Mouse (Mus musculus): ENCODE data around the gene Wdr43. TPM values are rescaled to one million over a fixed set of nuclear protein-coding genes. Genes with fewer than 3 reads are reported as not detected.
A peak's percentile ranks its signal among the peaks of the same experiment; 100 is the strongest.

The Wdr43 gene
- total RNA-seq, 4 experiments from 2014 or later, result 25.9 to 32.1 (median 29.2) TPM

DNA sequence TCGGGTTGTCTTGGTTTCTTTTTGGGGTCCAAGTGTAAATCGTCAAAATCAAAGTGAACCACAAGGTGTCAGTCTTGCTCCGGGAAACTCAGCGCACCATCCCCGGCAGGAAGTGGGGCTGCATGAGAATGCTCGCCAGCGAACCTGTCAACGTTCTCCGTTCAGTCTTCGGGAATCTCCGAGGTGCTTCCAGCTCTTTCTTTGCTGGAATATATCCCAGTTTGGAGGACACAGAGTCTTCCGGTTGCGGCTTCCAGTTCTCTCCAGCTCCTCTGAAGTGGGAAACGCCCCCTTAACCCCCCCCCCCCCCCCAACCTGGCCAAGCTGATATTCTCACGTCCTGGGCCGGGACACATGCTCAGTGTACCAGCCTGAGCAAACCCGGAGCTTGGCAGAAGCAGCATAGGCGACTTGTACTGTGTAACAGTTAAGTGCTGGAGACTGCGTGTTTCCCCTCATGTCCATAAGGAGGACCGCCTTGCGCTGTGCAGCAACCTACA lies 47.1 kb downstream of the Wdr43 start:
- DNase-seq (ENCODE audit: low spot score in 2 of 2), result peak; percentile 39 to 57

- no peak for DNase-seq (ENCODE audit: low spot score in 2 of 2)
Observed at GRCm38 (mm10) chr17:71663491-71663890, 47.8 kb downstream of the Wdr43 start.

DNA sequence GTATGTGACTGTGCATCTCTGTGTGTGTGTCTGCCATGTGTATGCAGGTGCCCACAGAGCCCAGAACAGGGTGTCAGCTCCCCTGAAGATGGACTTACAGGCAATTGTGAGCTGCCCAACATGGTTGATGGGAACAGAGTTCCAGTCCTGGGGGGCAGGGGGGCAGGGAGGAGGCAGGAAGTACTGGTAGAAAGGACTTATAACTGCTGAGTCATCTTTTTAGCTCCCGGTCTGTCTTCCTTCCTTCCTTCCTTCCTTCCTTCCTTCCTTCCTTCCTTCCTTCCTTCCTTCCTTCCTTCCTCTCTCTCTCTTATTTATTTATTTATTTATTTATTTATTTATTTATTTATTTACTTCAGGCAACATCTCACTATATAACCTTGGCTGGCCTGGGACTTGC lies 48.5 kb downstream of the Wdr43 start:
- no peak for DNase-seq (ENCODE audit: low spot score in 2 of 2)

GRCm38 (mm10) chr17:71665201-71665600 lies 49.5 kb downstream of the Wdr43 start:
- no peak for DNase-seq (ENCODE audit: low spot score in 2 of 2)

DNA sequence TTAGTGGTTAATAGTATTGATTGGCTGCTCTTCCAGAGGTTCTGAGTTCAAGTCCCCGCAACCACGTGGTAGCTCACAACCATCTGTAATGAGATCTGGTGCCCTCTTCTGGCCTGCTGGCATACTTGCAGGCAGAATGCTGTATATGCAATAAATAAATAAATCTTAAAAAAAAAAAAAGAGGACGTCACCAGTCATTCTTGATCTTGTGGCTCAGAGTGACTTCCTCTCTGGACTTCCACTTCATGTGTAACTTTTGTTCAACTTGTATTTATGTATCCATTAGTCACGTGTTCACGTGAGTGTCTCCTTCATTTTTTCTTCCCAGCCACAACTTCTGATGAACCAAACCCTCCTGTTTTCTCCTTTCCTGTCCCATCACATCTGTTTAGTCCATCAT lies 53.8 kb downstream of the Wdr43 start:
- no peak for DNase-seq (ENCODE audit: low spot score in 2 of 2)

DNA sequence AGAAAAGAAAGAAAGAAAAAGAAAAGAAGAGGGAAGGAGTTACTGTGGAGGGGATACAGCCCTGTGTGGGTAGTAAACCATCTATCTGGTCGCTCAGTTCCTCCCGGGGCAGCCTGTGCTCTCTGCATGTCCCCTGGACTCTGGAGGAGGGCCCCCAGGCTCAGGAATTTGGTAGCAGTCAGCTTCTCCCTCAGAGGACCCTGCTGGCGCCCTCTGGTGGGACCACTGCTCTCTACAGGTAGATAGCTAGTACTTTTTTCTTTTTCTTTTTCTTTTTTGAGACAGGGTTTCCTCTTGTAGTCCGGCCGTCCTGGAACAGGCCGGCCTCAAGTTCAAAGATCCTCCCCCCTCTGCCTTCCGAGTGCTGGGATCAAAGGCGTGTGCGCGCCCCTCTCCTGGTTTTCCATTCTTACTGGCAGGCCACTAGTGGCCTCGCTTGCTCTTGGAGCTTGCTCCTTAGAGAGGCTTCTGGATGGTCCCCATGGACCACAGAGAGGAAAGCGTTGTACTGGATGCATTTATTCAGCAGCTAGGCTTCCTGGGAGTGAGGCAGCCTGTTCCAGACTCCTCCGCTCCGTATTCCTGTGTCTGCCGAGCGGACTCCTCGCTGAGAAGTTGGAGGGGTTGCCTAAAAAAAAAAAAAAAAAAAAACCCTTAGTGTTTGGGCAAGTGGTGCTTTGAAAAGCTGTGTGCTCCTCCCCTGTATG lies 56.3 kb downstream of the Wdr43 start:
- no peak for DNase-seq (ENCODE audit: low spot score in 2 of 2)

DNA sequence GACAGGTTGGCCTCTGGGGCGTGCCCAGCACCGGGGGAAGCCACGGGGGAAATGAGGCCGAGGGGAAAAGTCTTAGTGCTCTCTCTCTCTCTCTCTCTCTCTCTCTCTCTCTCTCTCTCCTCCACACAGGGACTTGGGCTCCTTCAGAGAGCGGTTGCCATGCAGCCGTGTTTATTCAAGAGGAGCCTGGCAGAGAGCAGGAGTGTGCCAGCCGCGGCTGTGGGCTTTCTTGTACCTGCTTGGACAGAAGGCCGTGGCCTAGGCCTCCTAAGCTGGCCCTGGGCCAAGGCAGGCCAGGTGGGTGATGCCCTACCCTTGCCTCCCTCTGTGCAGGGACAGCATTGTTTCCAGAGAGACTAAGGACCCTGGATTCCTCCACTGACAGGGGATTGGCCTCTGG lies 57.4 kb downstream of the Wdr43 start, which contains the start of gene Togaram2:
Gene Togaram2, plus strand, starts transcription at position 170 of the 400 bp plus-strand sequence.
- no peak for DNase-seq (ENCODE audit: low spot score in 2 of 2)

DNA sequence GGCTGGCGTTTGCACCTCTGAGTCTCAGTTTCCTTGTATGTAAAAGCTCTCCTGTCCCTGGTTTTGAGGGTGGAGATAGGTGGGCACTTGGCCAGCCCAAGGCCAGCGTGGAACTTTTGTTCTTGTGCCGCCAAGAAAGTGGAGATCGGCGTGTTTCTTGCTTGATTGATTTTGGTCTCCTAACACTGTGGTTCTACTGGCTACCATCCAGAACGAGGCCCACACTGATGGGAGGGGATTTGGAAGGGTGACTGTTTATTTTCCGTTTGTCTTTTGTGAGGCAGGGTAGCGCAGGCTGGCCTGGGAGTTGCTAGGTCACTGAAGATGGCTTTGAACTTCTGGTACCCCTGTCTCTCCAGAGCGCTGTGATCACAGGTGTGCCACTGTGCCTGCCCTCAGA lies 58.2 kb downstream of the Wdr43 start:
- DNase-seq (ENCODE audit: low spot score in 2 of 2), result no peak

GRCm38 (mm10) chr17:71674886-71675285 lies 59.2 kb downstream of the Wdr43 start:
- no peak for DNase-seq (ENCODE audit: low spot score in 2 of 2)

DNA sequence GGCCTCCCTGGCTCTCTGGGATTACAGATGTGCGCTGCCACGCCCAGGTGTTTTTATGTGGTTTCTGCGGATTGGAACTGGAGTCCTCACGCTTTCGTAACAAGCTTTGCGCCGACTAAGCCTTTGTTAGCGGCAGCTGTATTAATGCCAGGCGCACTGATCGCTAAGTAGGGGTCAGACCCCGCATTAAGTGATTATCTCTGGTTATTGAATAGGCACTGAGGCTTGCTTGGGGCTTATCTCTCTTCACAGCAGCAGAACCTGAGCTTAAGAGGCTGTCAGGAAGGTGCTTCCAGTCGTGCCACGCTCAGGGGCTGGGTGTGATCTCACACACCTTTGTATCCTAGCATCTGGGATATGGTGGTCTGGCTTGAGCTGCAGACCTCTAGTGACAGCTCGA lies 66.0 kb downstream of the Wdr43 start:
- no peak for DNase-seq (ENCODE audit: low spot score in 2 of 2)

DNA sequence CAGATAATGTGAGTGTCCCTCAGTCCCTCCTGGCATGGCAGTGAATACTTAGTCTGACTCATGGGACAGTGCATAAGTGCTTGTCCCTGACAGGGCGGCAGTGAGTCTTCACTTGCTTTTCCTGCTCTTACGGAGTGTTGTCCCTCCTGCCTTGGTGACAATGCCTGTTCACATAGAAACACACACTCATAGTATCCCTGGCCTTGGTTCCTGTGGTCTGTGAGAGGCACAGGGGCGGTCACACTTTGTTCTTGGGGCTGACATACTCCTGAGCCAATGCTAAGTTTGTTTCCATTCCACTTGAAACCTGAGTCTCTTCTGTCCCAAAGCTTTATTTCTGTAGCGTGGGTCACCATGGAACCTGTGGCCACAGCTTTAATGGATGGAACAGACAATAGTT lies 66.7 kb downstream of the Wdr43 start:
- DNase-seq (ENCODE audit: low spot score in 2 of 2), result no peak

- no peak for DNase-seq (ENCODE audit: low spot score in 2 of 2)
Observed at GRCm38 (mm10) chr17:71683281-71683680, 67.6 kb downstream of the Wdr43 start.

DNA sequence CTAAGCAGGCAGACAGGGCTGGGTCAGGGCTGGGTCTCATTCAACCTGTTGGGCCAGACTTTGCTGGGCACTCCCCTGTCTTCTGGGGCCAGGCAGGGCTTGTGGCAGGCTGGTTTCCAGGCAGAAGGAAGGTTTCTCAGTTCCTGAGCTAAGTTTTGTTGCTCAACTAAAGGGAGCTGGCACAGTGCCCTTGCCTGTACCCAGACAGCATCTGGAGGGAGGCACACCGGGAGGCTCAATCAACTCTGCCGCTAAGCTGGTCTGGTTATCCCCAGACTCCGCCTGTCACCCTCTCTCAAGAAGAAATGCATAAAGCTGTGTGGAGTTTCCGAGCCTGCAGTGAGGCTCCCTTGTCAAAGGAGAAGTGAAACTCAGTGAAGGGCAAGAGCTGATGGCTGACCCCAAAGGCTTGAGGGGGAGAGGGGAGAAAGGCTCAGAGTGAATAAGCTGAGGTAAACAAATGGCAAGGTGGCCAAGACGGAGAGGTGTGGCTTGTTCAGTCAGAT lies 68.5 kb downstream of the Wdr43 start:
- no peak for DNase-seq (ENCODE audit: low spot score in 2 of 2)

DNA sequence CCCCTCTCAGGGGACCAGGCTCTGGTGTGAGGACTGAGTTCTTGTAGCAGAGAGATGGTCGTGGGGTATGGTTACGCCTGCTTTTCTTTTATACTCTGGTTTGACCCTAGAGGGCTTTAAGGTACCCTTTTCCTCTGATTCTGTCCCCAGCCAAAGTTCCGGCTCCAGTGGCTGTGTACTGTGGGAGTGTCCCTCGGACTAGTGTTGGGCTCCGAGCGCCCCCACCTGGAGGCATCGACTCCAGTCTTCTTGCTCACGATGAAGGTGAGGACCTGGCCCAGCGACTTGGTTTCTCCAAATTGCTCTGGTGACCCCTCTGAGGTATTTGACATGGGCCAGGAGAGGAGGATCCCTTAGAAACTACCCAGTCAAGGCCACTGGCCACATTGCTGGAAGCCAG lies 71.7 kb downstream of the Wdr43 start:
- no peak for DNase-seq (ENCODE audit: low spot score in 2 of 2)

DNA sequence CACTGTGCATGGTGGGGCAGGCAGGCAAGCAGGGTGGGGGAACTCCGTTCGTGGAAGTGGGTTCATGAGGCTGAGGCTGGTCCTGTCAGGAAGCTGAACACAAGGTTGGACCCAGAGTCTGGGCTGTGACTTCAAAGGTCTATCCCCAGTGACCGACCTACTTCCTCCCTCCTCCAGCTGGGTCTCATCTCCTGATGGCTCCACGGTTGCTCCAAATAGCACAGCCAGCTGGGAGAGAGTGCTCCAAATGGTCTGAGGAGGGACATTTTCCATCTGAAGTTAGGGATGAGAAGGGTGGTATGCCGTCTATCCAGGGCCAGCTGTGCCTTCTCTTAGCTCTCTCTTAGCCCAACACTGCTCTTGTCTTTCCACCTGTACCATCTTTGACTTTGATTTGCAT lies 74.2 kb downstream of the Wdr43 start:
- no peak for DNase-seq (ENCODE audit: low spot score in 2 of 2)

- peak in 1 of 2 experiments; percentile 64 for DNase-seq (ENCODE audit: low spot score in 2 of 2)
Observed at GRCm38 (mm10) chr17:71691361-71691875, 75.7 kb downstream of the Wdr43 start.

DNA sequence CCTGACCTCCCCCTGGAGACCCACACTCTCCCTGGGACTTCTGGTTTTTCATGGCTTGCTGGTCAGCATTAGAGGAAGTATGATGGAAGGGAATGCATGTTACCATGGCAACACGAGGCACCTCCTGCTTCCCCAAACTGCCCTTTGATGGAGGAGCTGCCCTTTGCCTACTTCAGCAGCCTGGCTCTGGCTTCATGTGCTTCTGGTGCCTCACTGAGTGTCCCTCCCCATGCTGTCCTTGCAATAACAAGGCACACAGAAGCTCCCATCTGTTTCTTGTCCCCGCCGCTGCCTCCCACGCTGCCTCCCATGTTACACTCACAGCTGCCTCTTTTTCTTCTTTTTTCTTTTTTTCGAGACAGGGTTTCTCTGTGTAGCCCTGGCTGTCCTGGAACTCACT lies 77.6 kb downstream of the Wdr43 start:
- DNase-seq (ENCODE audit: low spot score in 2 of 2), result peak in 1 of 2 experiments; percentile 74

- no peak for DNase-seq (ENCODE audit: low spot score in 2 of 2)
Observed at GRCm38 (mm10) chr17:71693780-71694179, 78.1 kb downstream of the Wdr43 start.

GRCm38 (mm10) chr17:71695151-71695550 lies 79.5 kb downstream of the Wdr43 start:
- no peak for DNase-seq (ENCODE audit: low spot score in 2 of 2)

DNA sequence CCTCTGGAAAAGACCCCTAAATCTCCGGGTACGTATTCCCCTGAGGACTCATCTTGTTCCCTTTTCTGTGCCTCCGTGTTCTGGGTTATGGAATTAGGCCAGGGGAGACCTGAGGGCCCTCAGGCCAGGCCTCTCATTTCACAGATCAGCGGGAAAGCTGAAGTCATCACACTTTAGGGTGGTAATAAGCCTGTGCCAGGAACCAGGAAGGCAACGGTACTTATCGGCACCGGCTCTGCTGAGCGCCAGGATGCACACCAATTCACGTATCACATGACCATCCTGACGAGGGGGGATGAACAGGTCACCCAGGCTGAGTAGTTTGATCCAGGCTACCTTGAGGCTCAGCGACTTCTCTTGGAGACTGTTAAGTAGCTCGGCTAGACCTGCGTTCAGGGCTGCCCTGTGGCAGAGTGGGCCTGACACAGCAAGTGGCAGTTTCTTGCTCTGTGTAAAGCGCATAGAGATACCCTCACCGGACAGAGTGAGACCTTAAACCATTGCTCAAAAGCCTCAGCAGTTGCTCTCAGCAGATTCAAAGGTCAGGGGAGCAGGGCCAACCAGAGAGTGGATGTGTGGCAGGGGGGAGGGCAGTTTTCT lies 80.1 kb downstream of the Wdr43 start:
- DNase-seq (ENCODE audit: low spot score in 2 of 2), result no peak

DNA sequence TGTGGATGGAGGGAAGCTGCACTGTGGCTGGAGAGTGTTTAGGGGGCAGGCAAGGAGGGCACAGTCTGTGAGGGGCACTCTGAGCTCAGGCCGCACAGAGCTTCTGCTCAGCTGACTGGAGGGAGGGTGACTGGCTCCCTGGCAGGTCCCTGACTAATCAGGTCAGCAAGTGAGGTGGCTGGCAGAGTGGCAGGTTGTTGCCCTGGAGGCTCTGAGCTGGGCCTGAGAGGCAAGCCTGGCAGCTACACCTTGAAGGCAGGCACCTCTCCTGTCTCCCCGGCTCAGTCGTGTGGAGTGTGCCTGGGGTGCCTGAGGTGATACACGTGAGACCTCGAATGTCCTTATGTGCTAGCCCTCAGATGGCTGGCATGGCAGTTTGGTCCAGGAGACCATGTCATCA lies 80.7 kb downstream of the Wdr43 start:
- DNase-seq (ENCODE audit: low spot score in 2 of 2), result no peak

DNA sequence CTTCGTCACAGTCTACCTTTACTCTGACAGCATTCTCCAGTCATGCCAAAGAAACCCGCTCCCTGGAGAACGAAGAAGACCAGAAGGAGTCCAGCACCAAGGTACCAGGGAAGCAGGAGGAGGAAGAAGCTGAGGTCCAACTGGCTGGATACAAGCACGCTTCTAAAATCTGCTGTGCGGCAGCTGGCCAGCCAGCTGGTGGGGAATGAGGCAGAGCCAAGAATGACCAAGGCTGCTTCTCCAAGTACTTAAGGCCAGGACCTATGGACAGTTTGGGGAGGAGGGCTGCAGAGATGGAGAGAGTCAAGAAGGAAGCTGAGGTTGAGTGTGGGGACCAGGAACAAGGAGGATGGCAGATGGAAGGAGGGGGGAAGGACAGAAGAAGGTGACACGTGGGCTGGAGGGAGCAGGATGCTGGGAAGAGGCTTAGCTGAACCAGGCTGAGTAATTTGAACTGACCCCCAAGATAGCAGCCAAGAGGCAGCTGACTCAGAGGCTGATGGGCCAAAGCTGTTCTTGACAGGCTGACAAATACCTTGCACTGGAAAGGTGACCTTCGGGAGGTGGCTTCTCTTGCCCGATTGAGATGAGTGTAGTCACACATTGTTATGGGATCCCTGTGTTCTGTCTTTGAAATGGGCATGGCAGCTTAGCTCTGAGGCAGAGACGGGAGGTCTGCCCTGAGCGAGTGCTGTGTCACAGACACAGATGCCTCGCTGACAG lies 82.4 kb downstream of the Wdr43 start:
- DNase-seq (ENCODE audit: low spot score in 2 of 2), result no peak

Measured in left cerebral cortex, adult 8-10 months (tissue).